Mouse (Mus musculus) liver, embryonic 14.5 days (tissue): Measurements from ENCODE around the gene Lrrtm4. TPM values are rescaled to one million over a fixed set of nuclear protein-coding genes. Genes with fewer than 3 reads are reported as not detected.

Experiments used
- ATAC-seq: fragments of 200-750 bp; cut with Nextera tagmentation; 2 replicates; pipeline ENCODE4 v1.8.0; 2017; ENCODE audit warnings: moderate number of reproducible peaks, mild to moderate bottlenecking, moderate library complexity; ENCODE audit not compliant: insufficient read depth
- DNase-seq, 3 experiments: peaks; one replicate each; pipeline ENCODE4 v3.0.0-alpha.2; 2012 to 2013; ENCODE audit warnings: low read depth in 3 of 3, low spot score in 3 of 3
- H3K27ac ChIP-seq: fragments of 300-500 bp; sonication (generic); 2 replicates; pipeline ENCODE4 v1.5.1; 2014; ENCODE audit warnings: moderate library complexity, mild to moderate bottlenecking, control low read depth, inconsistent platforms
- H3K27me3 ChIP-seq: fragments of 300-500 bp; sonication (generic); 2 replicates; pipeline ENCODE4 v1.6.1; 2014; ENCODE audit warnings: mild to moderate bottlenecking, low read length, moderate library complexity; ENCODE audit not compliant: control insufficient read depth, insufficient read depth
- H3K36me3 ChIP-seq: fragments of 300-500 bp; sonication (generic); replicated peaks from 2 replicates; pipeline ENCODE4 v1.6.1; 2014; ENCODE audit warnings: low read depth; ENCODE audit not compliant: control insufficient read depth, insufficient read depth
- H3K4me1 ChIP-seq, 2 experiments: fragments of 200-500 bp in 1 of 2; fragments of 300-500 bp in 1 of 2; sonication (generic) in 1 of 2; replicated peaks; 2 replicates each; pipeline ENCODE4 v1.6.1; 2012 to 2014; ENCODE audit warnings: antibody characterized with exemption in 1 of 2, inconsistent platforms in 1 of 2, low read length in 1 of 2; ENCODE audit not compliant: control insufficient read depth in 2 of 2, insufficient read depth in 2 of 2
- H3K4me2 ChIP-seq: fragments of 300-500 bp; sonication (generic); 2 replicates; pipeline ENCODE4 v1.6.1; 2014; ENCODE audit warnings: low read depth, mild to moderate bottlenecking, control low read depth, moderate library complexity
- H3K4me3 ChIP-seq, 2 experiments: fragments of 200-500 bp in 1 of 2; fragments of 300-500 bp in 1 of 2; sonication (generic) in 1 of 2; 2 replicates each; pipeline ENCODE4 v1.5.1; 2012 to 2014; ENCODE audit warnings: low read depth in 2 of 2, low read length in 2 of 2, mild to moderate bottlenecking in 2 of 2, control low read depth in 1 of 2, inconsistent platforms in 1 of 2, moderate library complexity in 1 of 2; ENCODE audit not compliant: insufficient read depth in 1 of 2
- H3K9ac ChIP-seq: fragments of 300-500 bp; sonication (generic); replicated peaks from 2 replicates; pipeline ENCODE4 v1.6.1; 2014; ENCODE audit warnings: mild to moderate bottlenecking, control low read depth, moderate library complexity
- H3K9me3 ChIP-seq: fragments of 300-500 bp; sonication (generic); 2 replicates; pipeline ENCODE4 v1.6.1; 2016; ENCODE audit warnings: low read length, mixed read lengths; ENCODE audit not compliant: control insufficient read depth
- CTCF ChIP-seq: IDR thresholded peaks from 2 replicates; pipeline ENCODE4 v1.5.1; 2016; ENCODE audit warnings: antibody characterized with exemption, low read depth, control low read depth
- EP300 ChIP-seq: IDR thresholded peaks from 2 replicates; pipeline ENCODE4 v1.6.1; 2016; ENCODE audit warnings: antibody characterized with exemption, low read depth
- WGBS: fragments of 180-500 bp; shearing (Covaris S2); extraction: QIAGEN DNeasy Blood & Tissue Kit; methylation state at CpG from one replicate; pipeline ENCODE4 v1.1.7; 2014; ENCODE audit not compliant: insufficient replicate concordance; 5-methylcytosine and 5-hydroxymethylcytosine counted together
- polyA plus RNA-seq, 2 experiments: library from polyadenylated mRNA; depleted of rRNA in 1 of 2; stranded (reverse) in 1 of 2; unstranded in 1 of 2; fragments of >200 nt; fragmentation: Nextera tagmentation in 1 of 2; extraction: Ambion mirVana in 1 of 2; gene quantifications; 2 replicates each; pipeline versions ENCODE4 v1.2.1 to v1.2.3; 2012 to 2014

Gene Lrrtm4
- polyA plus RNA-seq, 2 experiments: 0.03 TPM; not detected in 1

DNA sequence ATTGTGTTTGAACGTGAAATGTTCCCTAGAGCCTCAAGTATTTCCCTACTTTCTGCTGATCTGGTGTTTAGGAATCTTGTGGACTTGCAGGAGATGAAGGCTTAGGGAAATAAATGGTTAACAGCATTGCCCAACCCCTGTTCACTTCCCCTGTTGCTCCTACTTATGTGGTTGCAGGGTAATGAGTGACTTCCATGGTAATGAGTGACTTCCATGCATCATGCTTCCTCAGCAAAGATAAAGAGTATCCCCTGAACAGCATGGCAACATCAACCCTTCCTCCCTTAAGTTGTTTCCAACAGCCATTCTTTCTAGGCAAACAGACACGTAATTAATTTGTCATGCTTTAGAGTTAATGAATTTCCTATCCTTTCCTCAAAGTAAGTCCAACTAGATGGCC, 685.5 kb downstream of the Lrrtm4 start:
- no peak for TF ChIP-seq CTCF
- no peak for TF ChIP-seq EP300
- Histone ChIP-seq H3K4me2 (no peak overlapping the region), H3K9ac (no peak overlapping the region), H3K27ac (no peak overlapping the region), H3K4me3 (no peak overlapping the region), H3K27me3 (no peaks in the 10 kb centered on the region), H3K36me3 (no peaks in the 10 kb centered on the region), H3K4me1 (no peaks in the 10 kb centered on the region), H3K9me3 (no peaks in the 10 kb centered on the region)
- DNase-seq (no peak), ATAC-seq (no peak)
- WGBS: 37% methylated on average over 2 of the region's 2 CpGs

DNA sequence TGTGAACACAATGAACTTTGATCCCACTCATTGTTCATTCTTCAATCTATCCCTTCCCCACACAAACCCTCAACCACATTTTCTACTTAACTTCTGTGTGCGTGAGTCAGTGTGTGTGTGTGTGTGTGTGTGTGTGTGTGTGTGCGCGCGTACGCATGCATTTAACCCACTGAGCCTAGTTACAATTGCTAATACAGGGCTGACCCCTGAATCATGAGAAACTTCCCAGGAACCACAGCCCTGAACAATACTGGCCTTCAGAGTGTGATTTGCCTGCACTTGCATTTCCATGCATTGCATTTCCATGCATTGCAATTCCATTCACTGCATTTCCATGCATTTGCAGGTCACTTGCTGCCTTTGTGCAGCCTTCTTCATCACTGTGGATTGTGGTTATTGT, 701.8 kb downstream of the Lrrtm4 start:
- 85% methylated on average over 5 of the region's 5 CpGs for WGBS
- no peaks in the 10 kb centered on the region for H3K36me3 ChIP-seq
- H3K27me3 ChIP-seq: no peaks in the 10 kb centered on the region
- no peak overlapping the region for H3K4me3 ChIP-seq
- H3K9ac ChIP-seq: no peak overlapping the region
- H3K4me2 ChIP-seq: no peak overlapping the region
- no peak for DNase-seq
- H3K27ac ChIP-seq: no peak overlapping the region
- ATAC-seq: no peak
- H3K9me3 ChIP-seq: no peaks in the 10 kb centered on the region
- no peak for TF ChIP-seq EP300
- TF ChIP-seq CTCF: no peak
- no peaks in the 10 kb centered on the region for H3K4me1 ChIP-seq

DNA sequence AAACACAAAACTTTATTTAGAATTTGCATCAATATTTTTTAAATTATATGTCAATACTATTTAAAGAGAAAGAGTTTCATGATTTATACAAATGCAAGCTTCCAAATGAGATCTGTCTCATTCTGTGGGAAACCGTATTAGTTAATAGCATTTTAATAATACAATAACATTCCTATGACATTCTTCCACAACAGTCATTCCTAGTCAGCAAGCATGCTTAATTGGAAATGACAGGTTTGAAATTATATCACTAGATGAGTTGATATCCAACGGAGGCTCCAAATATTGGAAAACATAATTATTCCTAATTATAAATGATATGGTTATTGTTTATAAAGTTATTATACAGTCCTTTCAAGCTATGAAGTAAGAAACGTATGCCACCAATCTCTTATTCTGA, 714.7 kb downstream of the Lrrtm4 start:
- Histone ChIP-seq H3K9ac (no peak overlapping the region), H3K4me3 (no peak overlapping the region), H3K9me3 (no peaks in the 10 kb centered on the region), H3K4me1 (no peaks in the 10 kb centered on the region), H3K27ac (no peak overlapping the region), H3K27me3 (no peaks in the 10 kb centered on the region), H3K4me2 (no peak overlapping the region), H3K36me3 (no peaks in the 10 kb centered on the region)
- ATAC-seq (no peak), DNase-seq (no peak)
- no peak for TF ChIP-seq CTCF
- no peak for TF ChIP-seq EP300
- WGBS: 68% methylated on average over 3 of the region's 3 CpGs

DNA sequence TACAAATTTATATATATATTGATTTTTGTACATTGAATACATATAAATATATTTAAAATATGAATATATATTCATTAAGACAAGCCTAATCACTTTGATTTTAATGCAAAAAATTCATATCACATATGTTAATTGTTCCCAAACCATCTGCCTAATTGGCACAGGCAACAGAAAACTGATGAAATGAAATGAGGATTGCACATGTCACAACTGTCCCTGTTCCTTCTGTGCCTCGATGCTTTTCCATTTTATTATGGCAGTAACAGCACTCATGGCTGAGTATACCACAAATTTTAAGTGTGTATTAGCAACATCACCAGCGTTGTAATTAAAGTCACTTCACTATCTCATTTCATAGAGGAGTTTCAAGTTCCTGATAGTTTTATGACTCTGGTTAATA, 732.1 kb downstream of the Lrrtm4 start:
- no peak for TF ChIP-seq CTCF
- no peak for TF ChIP-seq EP300
- 41% methylated on average over 2 of the region's 2 CpGs for WGBS
- Histone ChIP-seq H3K27ac (no peak overlapping the region), H3K4me2 (no peak overlapping the region), H3K27me3 (no peaks in the 10 kb centered on the region), H3K36me3 (no peaks in the 10 kb centered on the region), H3K9ac (no peak overlapping the region), H3K4me1 (no peaks in the 10 kb centered on the region), H3K9me3 (no peaks in the 10 kb centered on the region), H3K4me3 (no peak overlapping the region)
- ATAC-seq: no peak
- no peak for DNase-seq

DNA sequence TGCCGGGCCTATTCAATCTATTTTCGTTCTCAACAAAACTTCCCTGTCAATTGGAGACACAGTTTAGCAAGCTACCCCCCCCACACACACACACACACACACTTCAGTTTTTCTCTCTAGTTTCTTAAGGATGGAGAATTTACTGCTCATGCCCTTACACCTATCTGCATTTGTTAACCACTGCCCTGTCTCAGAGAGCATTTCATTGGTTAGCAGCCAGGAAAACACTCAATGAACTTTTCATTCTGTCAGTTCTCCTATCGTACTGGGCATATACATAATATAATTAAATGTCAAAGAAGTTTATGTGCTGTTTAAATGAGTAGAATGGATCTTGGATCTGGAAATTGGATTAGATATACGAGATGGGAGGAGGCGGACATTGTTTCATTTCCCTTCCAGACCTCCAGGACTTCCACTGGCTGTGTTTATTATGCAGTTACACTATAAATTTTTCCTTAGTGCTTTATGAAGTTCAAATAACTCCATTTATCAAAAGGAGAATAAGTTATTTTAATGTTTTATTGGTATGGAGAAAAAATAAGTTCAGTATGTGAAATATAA, 742.0 kb downstream of the Lrrtm4 start:
- WGBS: 62% methylated on average over 5 of the region's 5 CpGs
- ATAC-seq (no peak), DNase-seq (no peak)
- no peaks in the 10 kb centered on the region for H3K36me3 ChIP-seq
- no peak overlapping the region for H3K27ac ChIP-seq
- no peaks in the 10 kb centered on the region for H3K4me1 ChIP-seq
- no peak for TF ChIP-seq CTCF
- H3K9me3 ChIP-seq: no peaks in the 10 kb centered on the region
- H3K9ac ChIP-seq: no peak overlapping the region
- H3K4me2 ChIP-seq: no peak overlapping the region
- H3K4me3 ChIP-seq: no peak overlapping the region
- H3K27me3 ChIP-seq: no peaks in the 10 kb centered on the region
